Mouse (Mus musculus) kidney, adult 9 months (tissue): Measurements from ENCODE around the gene Cyp11a1.

Source experiments
- DNase-seq: peaks from one replicate; pipeline ENCODE4 v3.0.0; 2022

Gene Cyp11a1

GRCm38 (mm10) chr9:58009588-58009987 lies 3.4 kb downstream of the Cyp11a1 start:
- no peak for DNase-seq

DNA sequence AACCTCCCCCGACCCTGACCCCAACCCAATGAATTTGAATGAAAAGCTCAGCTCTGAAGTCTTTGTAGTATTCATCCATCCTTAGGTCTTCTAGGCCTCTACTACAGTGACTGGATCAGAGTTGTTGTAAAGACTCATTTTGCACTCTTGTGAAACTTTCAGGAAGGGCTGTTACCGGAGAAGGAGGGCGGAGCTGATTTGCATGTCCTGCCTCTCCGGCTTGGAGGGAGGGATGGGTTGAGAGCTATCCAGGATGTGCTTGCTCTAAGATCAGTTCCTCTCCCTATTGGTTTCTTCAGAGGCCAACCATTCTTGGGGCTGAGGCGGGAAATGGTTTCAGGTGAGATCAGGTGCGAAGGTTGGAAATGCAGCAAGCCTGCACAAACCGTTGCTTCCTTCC lies 4.8 kb downstream of the Cyp11a1 start:
- DNase-seq = no peak

DNA sequence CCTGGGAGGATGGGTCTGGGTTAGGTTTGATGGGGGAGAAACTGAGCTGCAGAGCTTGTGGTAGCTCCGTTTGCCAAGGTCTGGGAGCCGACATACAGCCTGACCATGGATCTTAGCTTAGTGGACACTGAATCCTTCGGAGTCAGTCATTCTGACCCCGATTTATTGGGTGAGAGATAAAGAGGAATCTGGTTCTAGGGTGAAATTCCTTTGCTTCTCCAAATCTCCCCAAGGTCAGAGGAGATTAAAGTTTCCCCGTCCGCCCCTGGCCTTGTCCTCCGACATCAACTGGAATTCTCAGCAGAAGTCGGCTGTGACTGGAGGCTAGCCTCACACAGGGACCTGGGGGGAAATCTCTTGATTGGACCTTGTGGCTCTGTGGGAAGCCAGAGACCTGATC lies 5.3 kb downstream of the Cyp11a1 start:
- DNase-seq = no peak

DNA sequence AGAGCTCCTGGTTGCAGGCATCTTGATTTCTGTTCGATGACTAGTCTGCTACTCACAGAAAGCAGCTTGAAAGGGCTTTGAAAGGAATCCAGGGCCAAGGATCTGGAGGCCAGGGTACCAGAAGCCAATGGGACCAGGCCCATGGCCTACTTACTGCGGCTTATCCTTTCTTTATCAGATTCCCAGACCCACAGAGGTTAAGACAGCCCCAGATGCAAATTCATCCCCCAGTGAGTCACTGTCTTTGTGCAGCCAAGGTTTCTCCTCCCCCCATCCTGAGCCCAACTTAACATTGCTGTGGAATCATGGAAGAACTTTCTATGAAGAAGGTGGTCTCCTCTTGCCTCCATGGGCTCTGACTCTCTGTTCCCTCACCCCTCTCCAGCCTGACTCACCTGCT lies 6.3 kb downstream of the Cyp11a1 start:
- DNase-seq = no peak

- DNase-seq = no peak
Observed at GRCm38 (mm10) chr9:58012935-58013334, 6.7 kb downstream of the Cyp11a1 start.

GRCm38 (mm10) chr9:58014393-58015160 lies 8.4 kb downstream of the Cyp11a1 start:
- DNase-seq = no peak

DNA sequence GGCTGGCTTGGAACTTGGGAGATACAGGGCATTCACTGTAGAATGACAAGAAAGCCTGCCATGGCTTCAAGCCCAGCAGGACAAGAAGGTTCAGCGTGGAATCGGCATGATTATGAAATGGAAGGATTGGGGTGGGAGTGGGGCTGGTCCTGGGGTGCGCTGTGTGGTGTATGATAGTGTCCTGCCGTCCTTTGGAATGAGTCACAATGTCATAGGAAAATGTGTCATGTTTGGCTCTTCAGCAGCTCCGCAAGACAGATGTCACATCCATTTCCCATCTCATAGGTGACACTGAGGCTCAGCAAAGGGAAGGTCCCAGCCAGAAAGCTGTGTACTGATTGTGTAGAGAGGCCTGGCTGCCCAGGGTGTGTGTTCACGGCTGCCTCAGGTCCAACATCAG lies 9.6 kb downstream of the Cyp11a1 start:
- DNase-seq = no peak

DNA sequence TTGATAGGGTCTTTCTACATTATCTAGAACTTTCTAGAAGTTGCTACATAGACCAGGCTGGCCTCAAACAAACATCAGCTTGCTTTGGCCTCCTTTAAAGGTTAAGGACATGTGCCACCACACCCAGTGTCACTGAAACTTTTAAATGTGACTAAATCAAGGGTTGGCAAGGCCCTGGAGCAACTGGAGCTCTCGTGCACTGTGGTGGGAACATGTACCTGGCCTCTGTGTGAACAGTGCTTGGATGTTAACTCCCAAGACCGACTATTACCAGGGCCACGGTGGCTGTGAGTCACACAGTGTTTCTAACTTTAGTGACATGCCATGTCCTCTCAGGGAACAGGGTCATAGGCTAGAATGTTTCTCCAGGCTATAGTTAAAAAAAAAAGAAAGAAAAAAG lies 10.8 kb downstream of the Cyp11a1 start:
- DNase-seq = no peak

DNA sequence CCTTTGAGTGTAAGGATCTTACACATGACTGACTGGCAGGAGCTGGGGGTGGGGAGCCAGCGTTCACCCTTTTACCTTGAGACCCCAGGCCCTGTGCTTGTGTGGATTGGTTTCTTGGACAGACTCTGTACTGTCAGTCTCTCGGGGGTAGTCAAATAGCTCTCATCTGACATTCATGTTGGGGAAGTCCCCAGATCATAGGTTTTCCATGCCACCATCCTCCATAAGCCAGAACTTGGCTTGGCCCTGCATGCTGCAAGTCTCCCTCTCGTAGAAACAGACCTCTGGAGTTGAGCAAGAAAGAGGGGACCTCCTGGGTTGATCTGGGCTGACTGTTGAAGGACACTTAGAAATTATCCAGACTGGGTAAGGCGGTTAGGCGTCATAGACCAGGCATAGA lies 12.2 kb downstream of the Cyp11a1 start:
- DNase-seq = no peak

DNA sequence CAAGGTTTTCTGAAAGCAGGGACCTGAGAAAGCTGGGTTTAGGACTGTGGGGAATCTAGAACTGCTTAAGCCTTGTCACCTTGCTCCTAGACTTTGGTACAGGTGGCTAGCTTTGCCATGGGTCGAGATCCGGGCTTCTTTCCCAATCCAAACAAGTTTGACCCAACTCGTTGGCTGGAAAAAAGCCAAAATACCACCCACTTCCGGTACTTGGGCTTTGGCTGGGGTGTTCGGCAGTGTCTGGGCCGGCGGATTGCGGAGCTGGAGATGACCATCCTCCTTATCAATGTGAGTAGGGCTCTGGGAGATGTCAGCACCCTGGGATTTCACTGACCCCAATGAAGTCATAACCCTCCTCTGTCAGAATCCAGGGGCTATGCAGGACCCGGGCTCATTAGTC lies 19.8 kb downstream of the Cyp11a1 start:
- no peak for DNase-seq

DNA sequence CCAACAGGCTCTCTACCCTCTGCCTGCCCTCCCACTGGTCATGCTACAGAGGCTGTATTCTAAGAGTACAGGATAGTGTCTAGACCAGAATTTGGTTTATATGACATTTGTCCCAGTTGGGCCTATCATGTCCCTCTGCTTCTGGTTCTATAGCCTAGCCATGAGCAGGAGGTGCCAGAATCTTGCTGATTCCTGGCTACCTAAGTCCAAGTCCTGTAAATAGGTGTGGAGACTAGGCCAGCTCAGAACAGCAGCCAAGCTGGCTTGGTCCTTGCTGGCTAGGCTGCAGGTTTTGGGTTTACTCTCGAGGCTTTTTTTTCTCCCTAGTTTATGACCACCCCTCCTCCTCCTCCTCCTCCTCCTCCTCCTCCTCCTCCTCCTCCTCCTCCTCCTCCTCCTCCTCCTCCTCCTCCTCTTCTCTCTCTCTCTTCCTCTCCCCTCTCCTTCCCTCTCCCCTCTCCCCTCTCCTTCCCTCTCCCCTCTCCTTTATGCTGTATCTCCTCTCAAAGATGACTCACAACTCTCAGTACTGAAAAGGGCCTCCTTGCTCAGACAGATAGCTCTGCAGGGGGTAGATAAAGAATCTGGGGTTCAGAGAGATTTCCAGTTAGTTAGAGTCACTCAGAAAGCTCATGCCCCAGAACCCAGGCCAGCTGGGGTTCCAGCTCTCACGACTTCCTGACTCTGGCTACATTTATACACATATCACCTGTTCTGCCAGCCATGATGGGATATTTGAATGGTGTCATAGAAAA lies 21.4 kb downstream of the Cyp11a1 start:
- no peak for DNase-seq

DNA sequence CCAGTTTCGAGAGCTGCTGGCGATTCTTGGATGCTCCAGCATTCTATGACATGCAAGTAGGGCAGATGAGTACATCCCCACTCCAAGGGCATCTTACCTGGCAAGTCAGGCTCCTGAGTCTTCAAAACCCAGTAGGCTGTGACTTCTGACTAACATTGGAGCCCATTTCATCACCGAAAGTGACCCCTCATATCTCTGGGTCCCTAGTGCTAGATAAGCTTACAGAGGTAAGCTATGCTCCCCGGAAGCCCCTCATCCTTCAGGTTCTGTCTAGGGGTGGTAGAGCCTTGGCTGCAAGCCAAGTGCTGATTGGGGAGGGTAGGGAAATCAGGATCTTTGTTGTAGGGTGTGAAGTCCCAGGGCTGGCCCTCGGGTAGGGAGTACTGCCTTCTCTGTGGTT lies 22.6 kb downstream of the Cyp11a1 start:
- DNase-seq = no peak

DNA sequence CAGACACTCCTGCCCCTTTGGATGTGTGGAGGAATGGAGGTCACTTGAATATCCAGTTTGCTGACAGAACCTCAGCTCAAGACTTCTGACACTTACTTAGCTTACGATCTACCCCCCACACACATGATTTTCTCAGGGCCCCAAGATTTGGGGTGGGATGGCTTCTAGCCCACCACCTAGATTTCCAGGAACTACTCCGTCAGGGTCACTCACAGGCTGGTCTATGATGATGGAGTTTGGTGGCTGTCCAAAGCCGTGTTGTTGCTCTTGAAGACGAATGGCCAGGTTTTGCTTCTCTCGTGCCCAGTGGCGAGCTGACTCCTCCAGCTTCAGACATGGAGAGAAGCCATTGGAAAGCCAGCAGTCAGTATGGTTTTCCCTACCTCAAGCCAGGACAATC lies 23.4 kb downstream of the Cyp11a1 start:
- no peak for DNase-seq

GRCm38 (mm10) chr9:58031895-58032294 lies 25.7 kb downstream of the Cyp11a1 start:
- DNase-seq = no peak

DNA sequence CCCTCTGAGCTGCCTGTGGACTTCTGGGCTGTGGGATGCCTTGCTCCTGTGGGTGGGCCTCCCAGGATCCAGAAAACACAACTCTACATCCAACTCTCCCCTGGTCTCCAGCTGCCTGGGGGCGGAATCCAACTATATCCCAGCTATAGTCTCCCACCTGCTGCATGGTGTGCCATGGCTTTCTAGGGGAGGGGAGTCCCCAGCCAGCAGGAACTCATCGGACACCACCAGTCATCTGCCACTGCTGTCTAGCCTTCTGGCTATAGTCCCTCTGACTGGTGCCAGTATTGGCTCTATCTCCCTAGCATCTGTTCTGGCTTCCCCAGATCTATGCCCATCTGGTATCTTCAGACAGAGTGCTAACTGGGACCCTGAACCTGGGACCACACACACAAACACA lies 29.3 kb downstream of the Cyp11a1 start:
- DNase-seq = no peak

DNA sequence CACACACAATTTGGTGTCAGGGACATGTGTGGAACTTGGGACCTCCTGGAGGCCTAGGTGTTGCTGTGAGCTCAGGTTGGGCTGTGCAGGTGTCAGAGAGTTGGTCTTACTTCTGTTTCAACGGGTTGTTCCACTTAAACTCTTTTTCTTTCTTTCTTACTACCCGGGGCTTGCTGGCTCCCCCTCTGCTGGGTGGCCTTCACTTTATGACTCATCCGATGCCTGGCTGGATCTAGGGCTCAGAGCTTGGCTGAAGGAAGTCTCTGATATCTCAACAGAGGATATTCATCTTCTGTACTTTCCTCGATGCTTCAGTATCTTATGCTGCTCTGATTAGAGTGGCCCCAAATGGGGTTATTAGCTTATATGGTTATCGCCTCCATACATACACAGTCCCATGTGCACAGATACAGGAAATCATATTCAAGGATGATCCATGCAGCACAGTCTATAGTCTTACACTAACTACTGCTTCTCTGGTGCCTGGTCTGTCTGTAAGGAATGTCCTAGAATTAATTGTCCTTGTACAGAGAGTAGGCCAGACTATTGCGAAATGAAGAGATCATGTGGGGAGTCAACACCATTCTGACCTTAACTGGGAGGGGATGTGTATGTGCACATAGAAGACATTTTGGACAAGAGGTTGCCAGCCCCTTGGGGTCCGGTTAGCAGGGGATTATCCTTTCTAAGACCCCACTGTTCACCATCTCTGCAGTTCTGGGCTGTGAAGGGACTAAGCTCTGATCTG lies 29.9 kb downstream of the Cyp11a1 start:
- DNase-seq = no peak

GRCm38 (mm10) chr9:58036961-58037360 lies 30.8 kb downstream of the Cyp11a1 start:
- no peak for DNase-seq

- peak; percentile 77 for DNase-seq
Observed at GRCm38 (mm10) chr9:58038500-58039168, 32.4 kb downstream of the Cyp11a1 start.

GRCm38 (mm10) chr9:58040977-58041376 lies 34.8 kb downstream of the Cyp11a1 start:
- no peak for DNase-seq

DNA sequence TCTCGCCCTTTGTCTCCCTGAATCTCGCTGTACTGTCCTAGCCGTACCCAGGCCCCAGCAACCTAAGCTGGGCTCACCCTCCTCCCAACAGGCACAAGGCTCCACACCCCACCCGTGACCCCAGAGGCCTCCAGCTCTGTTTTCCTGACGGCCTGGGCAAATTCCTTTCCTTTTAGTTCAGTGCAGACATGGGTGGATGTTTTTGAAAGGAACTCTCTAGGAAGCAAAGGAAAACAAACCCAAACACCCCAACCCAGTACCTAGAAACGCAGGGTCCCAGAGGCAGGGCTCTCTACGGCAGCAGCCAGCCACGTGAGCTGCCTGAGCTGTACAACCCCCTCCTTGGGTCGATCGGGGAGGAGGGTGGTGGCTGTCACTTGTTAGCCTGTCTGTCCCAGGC lies 36.2 kb downstream of the Cyp11a1 start:
- DNase-seq = no peak

DNA sequence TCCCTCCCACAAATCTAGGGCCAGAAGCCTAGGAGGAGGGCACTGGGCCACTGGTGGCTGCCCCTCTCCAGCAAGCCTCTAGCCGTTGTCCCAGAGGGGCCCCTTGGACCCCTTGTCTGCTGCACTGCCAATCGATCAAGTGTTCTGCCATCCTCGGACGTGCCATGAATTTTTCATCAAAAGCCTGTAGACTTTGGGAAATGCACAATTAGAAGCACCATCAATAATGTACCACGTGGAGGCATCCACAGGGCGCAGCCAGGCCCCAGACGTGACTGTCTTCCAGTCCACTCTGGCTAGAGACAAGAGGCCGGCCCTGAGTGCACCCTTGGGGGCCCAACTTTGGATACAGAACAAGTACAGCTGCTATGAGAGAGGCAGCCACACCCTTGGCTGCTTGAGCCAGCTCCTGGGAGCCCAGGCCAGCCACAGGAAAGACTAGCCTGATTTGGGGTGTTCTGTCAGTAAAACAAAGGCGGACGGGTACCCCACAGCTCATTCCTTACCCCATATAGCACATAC lies 37.3 kb downstream of the Cyp11a1 start:
- no peak for DNase-seq

- DNase-seq = no peak
Observed at GRCm38 (mm10) chr9:58044828-58045227, 38.6 kb downstream of the Cyp11a1 start.

- DNase-seq = no peak
Observed at GRCm38 (mm10) chr9:58045646-58046045, 39.4 kb downstream of the Cyp11a1 start.
